Mouse (Mus musculus) cortical plate, adult 2 months (tissue): ENCODE results near the gene Plxna4.

ENCODE experiments used
- CTCF ChIP-seq: fragments of 200-500 bp; IDR thresholded peaks from 2 replicates; pipeline ENCODE4 v1.5.1; 2011; ENCODE audit warnings: mild to moderate bottlenecking, control low read depth, low read length; ENCODE audit not compliant: insufficient read depth; ENCODE audit errors: extremely low read depth
- POLR2A ChIP-seq: fragments of 200-500 bp; IDR thresholded peaks from 2 replicates; pipeline ENCODE4 v1.6.1; 2011; ENCODE audit warnings: mild to moderate bottlenecking, low read length, control low read depth; ENCODE audit not compliant: insufficient read depth; ENCODE audit errors: extremely low read depth

DNA sequence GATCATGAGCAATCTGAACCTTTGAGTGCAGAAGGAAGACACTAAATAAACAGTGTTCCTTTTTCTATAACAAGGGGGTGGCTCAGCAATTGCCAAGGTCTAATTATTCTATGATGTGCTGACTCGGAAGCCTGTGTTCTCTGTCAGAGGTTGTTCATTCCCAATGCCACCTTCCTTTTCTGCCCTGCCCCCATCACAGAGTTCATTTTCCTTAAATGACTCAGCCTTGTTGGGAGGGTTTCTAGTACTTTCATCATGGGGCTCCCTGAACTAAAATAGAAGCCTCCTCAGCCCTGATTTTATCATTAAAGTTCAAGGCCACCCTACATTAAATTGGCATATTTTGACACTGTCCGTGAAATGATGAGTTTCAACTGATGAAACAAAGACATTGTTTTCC is 242.0 kb downstream of the Plxna4 start:
- TF ChIP-seq CTCF: no peak
- TF ChIP-seq POLR2A: no peak
